Mouse (Mus musculus) brain, embryonic 14.5 days (tissue): Measurements from ENCODE around the gene Tmem179.

ENCODE experiments used
- CTCF ChIP-seq: fragments of 200-500 bp; IDR thresholded peaks from 2 replicates; pipeline ENCODE4 v1.5.1; 2012; ENCODE audit warnings: inconsistent platforms, mild to moderate bottlenecking, moderate library complexity, borderline replicate concordance; ENCODE audit not compliant: insufficient read depth, insufficient read length; ENCODE audit errors: extremely low read depth
- POLR2A ChIP-seq: fragments of 200-500 bp; IDR thresholded peaks from 2 replicates; pipeline ENCODE4 v1.6.1; 2012; ENCODE audit warnings: mild to moderate bottlenecking, inconsistent platforms, borderline replicate concordance; ENCODE audit not compliant: poor library complexity, insufficient read depth, insufficient read length, severe bottlenecking; ENCODE audit errors: extremely low read depth

GRCm38 (mm10) chr12:112562462-112562861 is 45.9 kb upstream of the Tmem179 start:
- TF ChIP-seq POLR2A, result no peak
- no peak for TF ChIP-seq CTCF
